Mouse (Mus musculus): ENCODE measurements at regions not wholly inside any gene's neighbourhood (a gene's known extent, or its start where the extent isn't known, plus 50 kb on each side); places are given as distances from the start of the nearest gene placed in this dataset.

DNA sequence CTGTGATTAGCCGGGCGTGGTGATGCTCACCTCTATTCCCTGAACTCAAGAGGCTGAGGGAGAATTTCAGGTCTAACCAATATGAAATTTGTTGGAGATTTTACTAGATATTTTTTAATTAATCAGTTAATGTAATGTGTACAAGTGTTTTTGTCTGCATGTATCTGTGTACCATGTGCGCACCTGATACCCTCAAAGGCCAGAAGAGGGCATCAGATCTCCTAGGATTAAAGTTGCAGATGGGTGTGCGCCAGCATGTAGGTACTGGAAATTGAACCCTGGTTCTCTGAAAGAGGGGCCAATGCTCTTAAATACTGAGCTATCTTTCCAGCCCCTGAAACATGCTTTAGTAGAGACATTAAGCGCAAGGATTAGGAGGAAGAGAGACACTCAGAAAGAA is 160.2 kb downstream of the Mycn start:
- in situ Hi-C loops (cut with MboI; ENCODE audit: low pct_unique_long_range_greater_than_20kb in 1 of 2, low sequenced_read_pairs in 2 of 2, unreplicated experiment in 1 of 2), result loop anchor here in 1 of 2 experiments (10.0 kb wide), 3 partner anchors 53 to 203 kb away; no protein-coding TSS in a partner anchor

DNA sequence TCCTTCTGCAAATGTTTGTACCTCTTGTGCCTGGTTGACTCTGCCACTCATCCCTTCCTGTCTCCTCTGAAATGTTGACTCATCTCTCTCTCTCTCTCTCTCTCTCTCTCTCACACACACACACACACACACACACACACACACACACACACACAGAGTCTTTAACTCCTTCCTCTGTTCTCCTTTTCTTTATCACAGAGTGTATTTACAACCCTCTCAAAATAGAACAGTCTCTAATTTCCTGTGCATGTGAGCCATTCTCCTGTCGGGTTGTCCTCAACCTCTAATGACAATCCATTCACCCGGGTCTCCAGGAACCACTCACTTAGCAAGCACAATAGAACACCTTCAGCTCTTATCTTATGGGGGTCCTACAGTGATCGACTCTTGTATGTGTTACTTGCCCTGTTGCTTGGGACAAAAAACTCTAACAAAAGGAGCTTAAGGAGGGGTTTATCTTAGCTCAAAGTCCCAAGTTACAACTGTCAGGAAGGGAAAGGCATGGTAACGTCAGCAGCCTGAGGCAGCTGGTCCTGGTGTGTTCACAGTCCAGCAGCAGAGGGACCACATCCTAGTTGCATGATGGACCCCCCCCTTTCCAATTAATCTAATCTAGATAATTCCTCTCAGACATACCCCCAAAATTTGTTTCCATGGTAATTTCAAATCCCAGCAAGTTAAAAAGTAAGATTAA is 163.0 kb downstream of the Mycn start:
- in situ Hi-C loops (cut with MboI; ENCODE audit: low pct_unique_long_range_greater_than_20kb in 1 of 2, low sequenced_read_pairs in 2 of 2, unreplicated experiment in 1 of 2), result no loop called here

DNA sequence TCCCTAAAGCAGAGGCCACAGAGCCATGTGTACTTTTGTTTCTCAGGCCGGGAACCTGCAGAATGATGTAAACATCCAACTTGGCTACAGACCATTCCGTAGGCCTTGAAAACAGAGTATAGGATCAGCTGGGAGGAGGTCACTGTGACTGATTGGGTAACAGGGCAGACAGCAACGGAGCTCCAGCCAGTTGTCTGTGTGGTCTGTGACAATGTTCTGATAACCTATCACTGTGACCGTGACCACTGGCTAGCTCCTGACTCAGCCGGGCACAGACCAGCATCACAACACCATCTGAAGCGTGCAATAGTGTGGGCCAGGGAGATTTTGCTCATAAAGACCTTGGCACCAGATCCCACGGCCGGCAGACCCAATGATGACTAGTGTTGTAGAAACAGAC is 164.3 kb downstream of the Mycn start:
- in situ Hi-C loops (cut with MboI; ENCODE audit: low pct_unique_long_range_greater_than_20kb in 1 of 2, low sequenced_read_pairs in 2 of 2, unreplicated experiment in 1 of 2), result no loop called here

DNA sequence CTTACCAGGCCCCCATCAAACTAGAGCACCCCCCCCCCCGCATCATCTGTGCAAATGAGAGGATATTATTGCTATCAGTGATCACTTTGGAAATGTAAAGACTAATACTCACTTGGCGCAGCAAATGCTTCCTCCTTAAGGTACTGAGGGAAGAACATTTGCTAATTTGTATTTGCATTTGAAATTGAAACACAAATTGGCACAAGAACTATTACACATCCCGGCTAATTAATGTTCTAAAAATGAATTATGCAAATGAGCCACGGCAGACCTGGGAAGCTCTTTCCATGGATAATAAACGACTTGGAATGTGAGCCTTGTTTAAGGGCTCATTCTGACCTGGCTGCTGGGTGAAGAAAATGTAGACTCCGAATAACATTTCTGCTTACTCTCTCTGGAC is 164.9 kb downstream of the Mycn start:
- in situ Hi-C loops (cut with MboI; ENCODE audit: low pct_unique_long_range_greater_than_20kb in 1 of 2, low sequenced_read_pairs in 2 of 2, unreplicated experiment in 1 of 2), result no loop called here

DNA sequence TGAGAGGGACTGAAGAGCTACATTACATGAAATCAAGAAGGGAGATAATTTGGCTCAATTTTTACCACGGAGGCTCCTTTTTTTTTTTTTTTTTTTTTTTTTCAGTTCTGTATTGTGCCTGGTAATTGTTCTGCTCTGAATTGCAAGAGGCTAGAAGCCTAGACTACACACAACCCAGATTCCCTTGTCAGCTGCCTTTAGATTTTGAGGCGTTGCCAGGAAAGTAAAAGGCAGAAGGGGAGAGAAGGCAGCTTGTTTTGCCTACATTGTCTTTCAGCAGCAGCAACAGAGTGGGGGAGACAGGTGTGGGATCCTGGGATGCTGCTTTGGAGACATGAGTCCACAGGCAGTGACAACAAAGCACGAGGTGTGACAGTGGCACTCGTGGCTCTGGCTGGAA is 170.7 kb downstream of the Mycn start:
- in situ Hi-C loops (cut with MboI; ENCODE audit: low pct_unique_long_range_greater_than_20kb in 1 of 2, low sequenced_read_pairs in 2 of 2, unreplicated experiment in 1 of 2), result loop anchor here (25.0 kb wide), 2 partner anchors 359 to 441 kb away; no protein-coding TSS in a partner anchor

DNA sequence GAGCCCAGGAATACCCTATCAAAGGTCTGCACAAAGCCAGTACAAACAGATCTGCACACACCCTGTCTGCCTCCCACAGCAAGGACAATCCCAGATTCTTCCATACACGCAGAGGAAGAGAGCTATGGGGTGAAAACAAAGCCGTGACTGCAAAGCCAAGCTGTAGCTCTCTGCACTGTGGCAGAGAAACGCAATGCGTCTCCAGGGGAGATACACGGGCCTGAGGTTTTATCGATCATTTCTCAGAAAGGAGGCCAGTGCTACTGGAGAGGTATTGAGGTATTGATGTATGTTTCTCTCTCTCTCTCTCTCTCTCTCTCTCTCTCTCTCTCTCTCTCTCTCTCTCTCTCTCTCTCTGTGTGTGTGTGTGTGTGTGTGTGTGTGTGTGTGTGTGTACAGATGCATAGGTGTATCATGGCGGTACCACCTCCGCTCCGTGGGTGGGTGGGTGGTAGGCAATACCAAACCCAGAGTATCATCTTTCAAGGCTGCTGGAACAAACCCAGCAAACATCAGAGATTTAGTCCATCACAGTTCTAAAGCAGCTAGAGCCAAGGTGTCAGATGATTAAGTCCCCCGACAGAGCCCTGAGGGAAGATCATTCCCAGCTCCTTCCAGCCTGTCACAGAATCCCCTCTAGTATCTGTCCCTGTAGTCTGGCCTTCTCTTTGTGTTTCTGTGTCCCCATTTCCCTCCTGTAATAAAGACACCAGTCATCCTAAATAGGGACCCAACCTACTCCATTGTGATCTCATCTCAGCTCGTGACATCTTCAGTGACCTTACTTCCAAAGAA is 175.0 kb downstream of the Mycn start:
- in situ Hi-C loops (cut with MboI; ENCODE audit: low pct_unique_long_range_greater_than_20kb in 1 of 2, low sequenced_read_pairs in 2 of 2, unreplicated experiment in 1 of 2), result loop anchor here (25.0 kb wide), 2 partner anchors 354 to 446 kb away; no protein-coding TSS in a partner anchor

DNA sequence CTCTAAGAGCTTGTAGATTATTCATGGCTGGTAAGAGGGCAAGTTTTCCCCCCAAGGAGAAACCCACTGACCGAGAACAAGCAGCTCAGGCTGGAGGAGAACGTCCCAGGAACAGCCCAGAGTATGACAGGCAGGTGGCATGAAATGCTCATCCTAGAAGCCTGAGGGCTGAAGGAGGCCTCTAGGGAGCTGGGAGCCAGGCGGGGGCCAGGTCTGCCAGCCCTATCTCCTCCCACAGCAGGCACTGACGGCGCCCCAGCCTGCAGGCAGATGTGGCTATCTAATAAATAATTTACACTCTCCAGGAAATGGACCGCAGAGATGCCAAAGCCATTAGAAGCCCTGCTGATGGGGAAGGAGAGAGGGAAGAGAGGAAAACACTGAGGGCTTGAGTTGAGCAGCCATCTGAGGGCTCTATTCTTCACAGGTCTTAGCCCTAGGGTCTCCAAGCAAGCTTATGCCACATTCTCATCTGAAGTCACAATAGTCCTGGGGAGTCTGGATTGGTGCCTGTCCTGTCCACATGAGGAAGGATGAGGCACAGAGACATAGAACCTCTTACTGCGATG is 176.1 kb downstream of the Mycn start:
- in situ Hi-C loops (cut with MboI; ENCODE audit: low pct_unique_long_range_greater_than_20kb in 1 of 2, low sequenced_read_pairs in 2 of 2, unreplicated experiment in 1 of 2), result loop anchor here (25.0 kb wide), 2 partner anchors 353 to 447 kb away; no protein-coding TSS in a partner anchor

DNA sequence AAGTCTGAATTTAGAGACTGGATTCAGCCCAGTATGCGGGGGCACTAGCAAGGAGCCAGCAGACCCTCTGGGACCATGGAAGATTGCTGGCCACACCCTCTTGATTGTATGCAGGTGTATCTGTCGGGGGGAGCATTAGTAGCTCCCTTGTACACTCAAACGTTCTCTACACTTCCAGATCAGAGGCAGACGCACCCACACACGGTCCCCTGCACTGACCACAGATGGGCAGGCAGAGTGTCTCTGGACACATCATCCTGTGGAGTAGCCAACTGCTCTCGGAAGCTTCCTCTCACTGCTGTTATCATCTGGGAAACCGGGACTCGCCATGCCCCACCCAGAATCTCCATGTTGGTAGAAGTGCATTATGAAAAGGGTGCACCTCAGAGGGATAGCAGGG is 176.7 kb downstream of the Mycn start:
- in situ Hi-C loops (cut with MboI; ENCODE audit: low pct_unique_long_range_greater_than_20kb in 1 of 2, low sequenced_read_pairs in 2 of 2, unreplicated experiment in 1 of 2), result loop anchor here (25.0 kb wide), 2 partner anchors 353 to 447 kb away; no protein-coding TSS in a partner anchor

DNA sequence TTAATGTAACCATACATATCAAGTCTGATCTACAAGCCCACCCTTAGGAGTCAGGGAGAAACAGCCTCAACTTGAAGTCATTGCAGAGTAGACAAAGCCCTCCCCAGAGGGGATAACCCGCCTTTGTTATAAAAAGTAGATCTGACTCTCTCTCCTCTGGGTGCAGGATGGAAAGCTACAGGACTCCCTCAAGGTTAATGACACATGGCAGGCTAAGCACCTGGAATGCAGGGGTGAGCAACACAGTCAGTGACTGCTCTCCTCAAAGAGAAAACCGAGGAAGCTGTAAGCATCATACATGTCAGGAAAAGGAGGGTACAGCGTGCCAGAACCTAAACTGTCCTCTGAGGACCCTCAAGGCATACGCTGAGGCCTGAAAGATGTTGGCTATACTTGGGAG is 177.1 kb downstream of the Mycn start:
- in situ Hi-C loops (cut with MboI; ENCODE audit: low pct_unique_long_range_greater_than_20kb in 1 of 2, low sequenced_read_pairs in 2 of 2, unreplicated experiment in 1 of 2), result loop anchor here (25.0 kb wide), 2 partner anchors 352 to 448 kb away; no protein-coding TSS in a partner anchor

DNA sequence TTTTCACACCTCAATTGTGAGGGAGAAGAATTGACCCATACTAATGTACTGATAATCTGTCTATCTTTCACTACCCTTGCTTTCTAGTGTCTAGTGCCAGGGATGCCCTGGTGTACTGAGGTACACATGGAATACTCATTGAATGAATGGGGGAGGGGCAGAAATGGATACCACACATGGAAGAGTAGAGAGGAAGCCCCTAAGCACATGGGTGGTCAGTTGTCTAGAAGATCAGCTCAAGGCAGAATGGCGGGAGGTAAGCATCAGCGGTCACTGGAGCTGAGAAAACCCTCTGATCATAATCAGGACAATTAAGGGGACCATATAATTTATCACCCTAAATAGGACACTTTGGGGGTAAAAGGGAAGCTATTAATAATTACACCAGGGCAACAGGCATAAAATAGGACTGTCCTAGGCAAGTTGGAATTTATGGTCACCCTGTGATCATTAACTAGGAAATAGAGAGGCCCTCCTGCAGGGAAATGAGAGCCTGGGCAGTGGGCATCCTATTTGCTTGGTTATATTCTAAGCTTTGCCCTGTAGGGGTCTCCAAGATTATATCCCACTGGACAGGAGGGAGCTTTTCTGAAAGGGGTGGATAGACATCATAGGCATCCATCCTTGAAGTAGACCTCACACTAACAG is 185.3 kb downstream of the Mycn start:
- in situ Hi-C loops (cut with MboI; ENCODE audit: low pct_unique_long_range_greater_than_20kb in 1 of 2, low sequenced_read_pairs in 2 of 2, unreplicated experiment in 1 of 2), result loop anchor here (25.0 kb wide), 2 partner anchors 344 to 456 kb away; no protein-coding TSS in a partner anchor

DNA sequence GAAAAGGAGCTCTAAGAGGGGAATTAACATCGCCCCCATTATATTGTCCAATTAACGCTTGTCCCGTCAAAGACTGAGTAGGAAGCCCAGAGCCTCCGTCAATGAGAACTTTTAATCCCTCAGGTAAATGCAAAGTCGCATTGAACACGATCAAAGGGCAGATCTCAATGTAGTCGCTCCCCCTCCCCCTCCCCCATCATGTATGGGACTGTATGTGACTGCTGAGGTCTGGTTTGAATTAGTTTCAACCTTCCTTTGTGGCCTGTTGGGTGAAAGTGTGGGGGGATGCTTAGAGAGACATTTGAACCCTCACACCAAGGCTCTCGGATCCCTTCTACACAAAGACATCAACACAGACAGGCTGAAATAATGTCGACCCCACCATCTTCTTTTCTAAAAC is 187.9 kb downstream of the Mycn start:
- in situ Hi-C loops (cut with MboI; ENCODE audit: low pct_unique_long_range_greater_than_20kb in 1 of 2, low sequenced_read_pairs in 2 of 2, unreplicated experiment in 1 of 2), result loop anchor here (25.0 kb wide), 2 partner anchors 342 to 458 kb away; no protein-coding TSS in a partner anchor

DNA sequence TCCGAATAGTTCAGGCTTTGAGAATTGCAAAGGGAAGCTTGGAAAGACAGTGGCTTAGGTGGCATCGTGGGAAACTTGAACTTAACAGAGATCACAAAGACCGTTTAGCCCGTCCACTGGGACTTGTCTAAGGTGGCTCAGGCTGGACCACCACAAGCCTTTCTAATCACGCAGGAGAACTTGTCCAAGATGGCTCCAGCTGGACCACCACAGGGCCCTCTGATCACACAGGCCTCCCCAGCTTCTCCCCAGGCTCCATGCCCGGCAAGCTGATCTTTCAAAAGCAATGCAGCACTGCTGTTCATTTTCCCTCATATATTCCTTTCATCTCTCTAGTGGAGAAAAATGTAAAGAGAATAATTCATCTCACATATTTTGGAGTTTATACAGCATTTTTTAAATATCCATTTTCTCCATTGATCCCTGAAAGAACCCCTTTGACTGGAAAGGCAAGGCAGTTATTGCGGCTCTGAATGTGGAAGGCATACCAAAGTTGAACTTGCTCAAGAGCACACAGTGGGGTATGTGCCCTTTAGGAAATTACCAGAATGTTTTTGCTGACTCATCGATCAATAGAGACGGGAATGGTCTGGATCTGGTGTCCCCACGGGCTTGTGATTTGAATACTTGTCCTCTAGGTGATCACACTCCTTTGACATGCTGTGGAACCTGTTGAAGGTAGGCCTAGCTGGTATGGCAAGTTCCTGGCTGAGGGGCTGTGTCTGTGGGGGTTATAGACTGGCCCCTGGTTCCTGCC is 189.9 kb downstream of the Mycn start:
- in situ Hi-C loops (cut with MboI; ENCODE audit: low pct_unique_long_range_greater_than_20kb in 1 of 2, low sequenced_read_pairs in 2 of 2, unreplicated experiment in 1 of 2), result loop anchor here (25.0 kb wide), 2 partner anchors 340 to 460 kb away; no protein-coding TSS in a partner anchor

DNA sequence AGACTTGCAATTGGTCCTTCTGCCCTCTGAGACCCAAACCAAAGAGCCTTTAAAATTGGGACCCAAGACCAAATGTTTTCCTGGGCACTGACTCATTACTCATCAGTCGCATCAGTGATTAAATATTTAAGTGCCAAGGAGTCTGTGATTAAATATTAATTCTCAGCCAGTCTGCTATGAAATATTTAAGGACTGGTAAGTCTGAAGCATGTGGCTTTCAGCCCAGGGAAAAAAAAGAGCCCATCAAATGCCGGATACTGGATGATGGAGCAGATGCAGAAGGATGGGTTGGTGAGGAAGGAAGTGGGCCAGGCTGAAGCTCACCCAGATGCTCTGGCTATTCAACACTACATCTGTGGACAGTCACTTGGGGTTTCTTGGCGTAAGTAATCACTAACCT is 192.0 kb downstream of the Mycn start:
- in situ Hi-C loops (cut with MboI; ENCODE audit: low pct_unique_long_range_greater_than_20kb in 1 of 2, low sequenced_read_pairs in 2 of 2, unreplicated experiment in 1 of 2), result loop anchor here (25.0 kb wide), 2 partner anchors 337 to 463 kb away; no protein-coding TSS in a partner anchor

DNA sequence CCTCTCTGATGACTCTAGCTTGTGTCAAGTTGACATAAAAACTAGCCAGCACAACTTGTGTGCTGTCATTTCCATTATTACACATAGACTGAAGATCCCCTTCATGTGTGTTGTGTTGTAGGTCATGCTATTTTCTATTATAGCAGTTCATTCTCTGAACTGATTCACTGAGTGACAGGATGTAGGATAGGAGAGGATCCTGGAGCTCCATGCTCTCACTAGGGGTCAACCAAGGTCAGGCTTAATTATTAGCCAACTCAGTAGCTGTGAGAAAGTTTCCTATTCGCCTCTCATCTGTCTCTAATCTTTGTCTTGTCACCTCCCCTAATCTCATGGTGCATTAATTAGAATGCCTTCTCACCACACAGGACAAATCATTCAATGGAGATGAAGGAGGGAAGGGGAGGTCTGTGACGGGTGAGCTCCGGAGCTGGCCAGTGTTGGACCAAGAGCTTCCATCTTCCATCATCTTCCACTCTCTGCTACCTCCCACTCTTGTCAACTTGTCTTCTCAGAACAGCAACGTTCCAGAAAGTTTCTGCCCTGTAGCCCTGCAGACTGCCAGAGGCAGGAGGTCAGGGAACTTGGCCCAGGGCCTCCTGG is 194.8 kb downstream of the Mycn start:
- in situ Hi-C loops (cut with MboI; ENCODE audit: low pct_unique_long_range_greater_than_20kb in 1 of 2, low sequenced_read_pairs in 2 of 2, unreplicated experiment in 1 of 2), result no loop called here

DNA sequence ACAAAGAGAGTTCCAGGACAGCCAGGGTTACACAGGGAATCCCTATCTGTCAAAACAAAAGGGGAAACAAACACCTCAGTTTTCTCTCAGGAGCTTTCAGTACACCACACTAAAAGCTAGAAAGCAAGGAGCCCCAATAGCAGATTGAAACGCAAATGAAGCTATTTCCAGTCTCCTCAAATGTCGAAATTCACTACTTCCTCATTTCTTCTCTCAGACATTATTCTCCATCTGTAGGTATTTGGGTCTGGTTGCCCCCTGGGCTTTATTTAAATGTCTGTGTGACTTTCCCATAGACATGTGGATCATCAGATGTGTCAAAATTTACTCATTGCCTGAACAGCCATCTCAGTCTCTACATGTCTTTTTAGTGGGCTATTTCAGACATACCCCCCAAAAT is 197.2 kb downstream of the Mycn start:
- in situ Hi-C loops (cut with MboI; ENCODE audit: low pct_unique_long_range_greater_than_20kb in 1 of 2, low sequenced_read_pairs in 2 of 2, unreplicated experiment in 1 of 2), result no loop called here

DNA sequence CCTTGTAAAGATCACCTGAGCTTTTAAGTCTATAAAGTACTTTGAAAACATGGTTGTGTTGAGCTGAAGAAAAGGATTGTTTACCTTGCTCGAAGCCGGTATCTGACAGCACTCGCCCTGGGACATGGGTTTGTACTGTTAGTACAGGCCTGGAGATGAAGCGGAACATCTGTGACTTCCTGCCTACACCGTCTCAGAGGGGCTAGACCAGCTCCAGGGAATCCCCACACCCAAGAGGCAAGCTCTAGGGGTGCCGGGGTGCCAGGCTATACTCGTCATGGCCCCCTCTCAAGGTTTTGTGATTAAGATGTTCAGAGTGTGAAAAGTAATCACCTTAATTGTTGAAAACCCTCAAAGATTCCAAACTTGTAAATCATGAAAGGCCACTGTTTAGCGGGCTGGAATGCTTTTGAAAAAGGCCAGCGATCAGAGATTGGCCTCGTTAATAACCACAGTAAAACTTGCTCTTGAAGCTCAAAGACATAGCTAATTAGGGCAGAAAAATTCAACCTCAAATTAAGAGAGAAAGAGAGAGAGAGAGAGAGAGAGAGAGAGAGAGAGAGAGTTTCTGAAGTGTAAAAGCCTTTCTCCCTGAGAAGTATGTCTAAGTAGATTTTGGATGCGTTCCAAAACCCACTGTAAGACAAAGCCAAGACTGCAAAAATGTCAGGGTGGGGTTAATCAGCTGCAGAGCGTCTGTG is 202.9 kb downstream of the Mycn start:
- in situ Hi-C loops (cut with MboI; ENCODE audit: low pct_unique_long_range_greater_than_20kb in 1 of 2, low sequenced_read_pairs in 2 of 2, unreplicated experiment in 1 of 2), result no loop called here

DNA sequence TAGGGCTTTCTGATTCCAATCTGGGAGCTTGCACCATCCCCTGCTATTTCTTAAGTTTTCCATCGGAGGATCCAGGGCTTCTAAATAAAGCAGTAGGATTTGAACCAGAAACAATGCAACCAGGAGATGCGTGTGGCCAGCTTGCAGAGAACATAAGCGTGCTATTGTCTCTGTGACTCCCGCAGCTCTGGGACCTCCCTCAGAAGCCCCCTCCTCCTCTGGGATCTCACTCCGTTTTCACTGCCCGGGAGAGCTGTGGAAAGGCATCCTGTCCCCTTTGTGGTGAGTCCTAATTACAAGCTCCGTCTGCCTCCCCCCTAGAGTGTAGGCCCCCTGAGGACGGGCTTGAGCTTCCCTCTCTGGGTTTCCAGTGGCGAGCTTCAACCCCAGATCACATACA is 215.9 kb downstream of the Mycn start:
- in situ Hi-C loops (cut with MboI; ENCODE audit: low pct_unique_long_range_greater_than_20kb in 1 of 2, low sequenced_read_pairs in 2 of 2, unreplicated experiment in 1 of 2), result no loop called here
